Mouse (Mus musculus) hindbrain, embryonic 15.5 days (tissue): ENCODE data around the gene Apol8. TPM values are rescaled to one million over a fixed set of nuclear protein-coding genes. Genes with fewer than 3 reads are reported as not detected.

Experiments
- ATAC-seq: fragments of 200-750 bp; cut with Nextera tagmentation; 2 replicates; pipeline ENCODE4 v1.8.0; 2017; ENCODE audit warnings: low read depth, moderate number of reproducible peaks, moderate TSS enrichment; ENCODE audit not compliant: low FRiP score
- H3K27ac ChIP-seq: fragments of 300-500 bp; sonication (generic); replicated peaks from 2 replicates; pipeline ENCODE4 v1.5.1; 2015; ENCODE audit warnings: mild to moderate bottlenecking, inconsistent platforms
- H3K27me3 ChIP-seq: fragments of 300-500 bp; sonication (generic); 2 replicates; pipeline ENCODE4 v1.6.1; 2015; ENCODE audit warnings: control low read depth, inconsistent platforms
- H3K36me3 ChIP-seq: fragments of 300-500 bp; sonication (generic); 2 replicates; pipeline ENCODE4 v1.6.1; 2015; ENCODE audit warnings: control low read depth, inconsistent platforms
- H3K4me1 ChIP-seq: fragments of 300-500 bp; sonication (generic); replicated peaks from 2 replicates; pipeline ENCODE4 v1.6.1; 2015; ENCODE audit warnings: control low read depth, inconsistent platforms
- H3K4me2 ChIP-seq: fragments of 300-500 bp; sonication (generic); 2 replicates; pipeline ENCODE4 v1.6.1; 2015; ENCODE audit warnings: moderate library complexity, mild to moderate bottlenecking, inconsistent platforms
- H3K4me3 ChIP-seq: fragments of 300-500 bp; sonication (generic); 2 replicates; pipeline ENCODE4 v1.5.1; 2015; ENCODE audit warnings: mild to moderate bottlenecking, inconsistent platforms
- H3K9ac ChIP-seq: fragments of 300-500 bp; sonication (generic); 2 replicates; pipeline ENCODE4 v1.6.1; 2015; ENCODE audit warnings: inconsistent platforms
- H3K9me3 ChIP-seq: fragments of 300-500 bp; sonication (generic); 2 replicates; pipeline ENCODE4 v1.6.1; 2016; ENCODE audit warnings: control low read depth, inconsistent platforms
- WGBS: fragments of 180-500 bp; shearing (Covaris S2); methylation state at CpG from one replicate; pipeline ENCODE4 v1.1.7; 2015; 5-methylcytosine and 5-hydroxymethylcytosine counted together
- polyA plus RNA-seq: library from polyadenylated mRNA; unstranded; fragments of >200 nt; fragmentation: Nextera tagmentation; extraction: Ambion mirVana; gene quantifications from 2 replicates; pipeline ENCODE4 v1.2.1, GENCODE M21; 2015

Apol8 gene
- polyA plus RNA-seq, result 0.22 and 0.25 TPM in 2 replicates

GRCm38 (mm10) chr15:77756848-77757247, at the start of gene Apol8:
TSS of gene Apol8 (minus strand) at chr15:77757003.
- H3K4me1 ChIP-seq, result no peaks in the 10 kb centered on the region
- H3K4me3 ChIP-seq, result no peak within 1 kb of the TSS
- H3K9ac ChIP-seq, result no peak within 1 kb of the TSS
- 0 out of 2 replicates have a peak within 1 kb of the TSS, but pooled peaks have one; percentile 5 for H3K4me2 ChIP-seq
- 0 out of 2 replicates have a peak, but pooled peaks cover 6% of the 10 kb centered on the region for H3K36me3 ChIP-seq
- no peaks in the 10 kb centered on the region for H3K27me3 ChIP-seq
- ATAC-seq, result no peak
- no peaks in the 10 kb centered on the region for H3K9me3 ChIP-seq
- 11% methylated on average over 9 of the region's 9 CpGs for WGBS
- H3K27ac ChIP-seq, result no peak within 1 kb of the TSS

DNA sequence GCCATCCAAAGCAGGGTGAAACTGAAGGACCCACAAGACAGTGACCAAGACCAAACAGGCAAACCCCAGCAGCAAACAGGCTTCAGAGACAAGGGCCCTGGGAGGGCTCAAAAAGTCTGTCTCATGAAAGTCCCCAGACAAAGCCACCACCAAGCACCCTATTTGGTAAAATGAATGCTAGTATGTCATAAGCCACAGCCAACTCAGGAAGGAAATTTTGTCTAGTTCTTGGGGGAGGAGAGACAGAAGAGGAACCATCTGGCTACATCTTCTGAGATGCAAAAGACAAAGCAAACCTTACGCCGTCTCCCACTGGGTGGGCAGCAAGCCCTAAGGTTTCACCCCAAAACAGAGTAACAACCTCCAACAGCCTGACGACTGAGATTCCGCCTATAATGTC, 48.9 kb upstream of the Apol8 start:
- Histone ChIP-seq H3K27ac (no peak overlapping the region), H3K27me3 (no peaks in the 10 kb centered on the region), H3K36me3 (peaks cover 15% of the 10 kb centered on the region; the same call in 1 of the 2 replicates), H3K9ac (no peak overlapping the region), H3K4me1 (peaks cover 6% of the 10 kb centered on the region), H3K4me2 (no peak overlapping the region), H3K9me3 (no peaks in the 10 kb centered on the region), H3K4me3 (no peak overlapping the region)
- 86% methylated on average over 4 of the region's 4 CpGs for WGBS
- ATAC-seq, result no peak

DNA sequence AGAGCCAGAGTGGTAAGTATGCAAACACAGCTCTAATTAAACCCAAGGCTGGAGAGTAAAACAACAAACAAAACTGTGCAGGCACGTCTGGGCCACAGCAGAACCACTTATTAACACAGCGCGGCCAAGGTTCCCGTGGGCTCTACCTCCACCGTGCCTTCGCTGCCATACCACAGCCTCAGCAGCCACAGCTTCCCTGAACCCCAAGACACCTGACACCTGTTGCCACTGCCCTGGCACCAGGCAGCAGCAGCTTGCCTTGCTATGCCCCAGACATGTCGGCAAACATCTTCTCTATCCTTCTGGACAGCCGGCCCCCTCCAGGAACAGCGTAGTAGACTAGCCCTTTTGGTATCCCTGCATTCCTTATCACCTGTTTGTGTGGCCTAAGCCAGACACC, 48.1 kb upstream of the Apol8 start:
- 91% methylated on average over 9 of the region's 9 CpGs for WGBS
- Histone ChIP-seq H3K9me3 (no peaks in the 10 kb centered on the region), H3K27me3 (no peaks in the 10 kb centered on the region), H3K4me1 (no peaks in the 10 kb centered on the region), H3K27ac (no peak overlapping the region), H3K4me3 (no peak overlapping the region), H3K9ac (no peak overlapping the region), H3K4me2 (no peak overlapping the region), H3K36me3 (peaks cover 15% of the 10 kb centered on the region; the same call in 1 of the 2 replicates)
- ATAC-seq, result no peak

- ATAC-seq, result no peak
- H3K4me3 ChIP-seq, result no peak overlapping the region
- 96% methylated on average over 6 of the region's 6 CpGs for WGBS
Observed at GRCm38 (mm10) chr15:77804460-77804859, 47.7 kb upstream of the Apol8 start.

GRCm38 (mm10) chr15:77803747-77804146, 46.9 kb upstream of the Apol8 start:
- H3K4me3 ChIP-seq, result no peak overlapping the region
- WGBS, result 77% methylated on average over 3 of the region's 3 CpGs
- no peak overlapping the region for H3K4me2 ChIP-seq
- H3K9ac ChIP-seq, result no peak overlapping the region
- H3K9me3 ChIP-seq, result no peaks in the 10 kb centered on the region
- H3K27me3 ChIP-seq, result no peaks in the 10 kb centered on the region
- H3K36me3 ChIP-seq, result peaks cover 15% of the 10 kb centered on the region; the same call in 1 of the 2 replicates
- H3K4me1 ChIP-seq, result peaks cover 7% of the 10 kb centered on the region; the same call in 1 of the 2 replicates
- ATAC-seq, result 0 out of 2 replicates have a peak, but pooled peaks have one; percentile 8
- no peak overlapping the region for H3K27ac ChIP-seq

More at GRCm38 (mm10) chr15:77804460-77804859, 47.7 kb upstream of the Apol8 start:
- no peaks in the 10 kb centered on the region for H3K9me3 ChIP-seq
- no peak overlapping the region for H3K27ac ChIP-seq
- peaks cover 15% of the 10 kb centered on the region; the same call in 1 of the 2 replicates for H3K36me3 ChIP-seq
- no peaks in the 10 kb centered on the region for H3K27me3 ChIP-seq
- H3K4me1 ChIP-seq, result no peaks in the 10 kb centered on the region
- no peak overlapping the region for H3K9ac ChIP-seq
- no peak overlapping the region for H3K4me2 ChIP-seq

DNA sequence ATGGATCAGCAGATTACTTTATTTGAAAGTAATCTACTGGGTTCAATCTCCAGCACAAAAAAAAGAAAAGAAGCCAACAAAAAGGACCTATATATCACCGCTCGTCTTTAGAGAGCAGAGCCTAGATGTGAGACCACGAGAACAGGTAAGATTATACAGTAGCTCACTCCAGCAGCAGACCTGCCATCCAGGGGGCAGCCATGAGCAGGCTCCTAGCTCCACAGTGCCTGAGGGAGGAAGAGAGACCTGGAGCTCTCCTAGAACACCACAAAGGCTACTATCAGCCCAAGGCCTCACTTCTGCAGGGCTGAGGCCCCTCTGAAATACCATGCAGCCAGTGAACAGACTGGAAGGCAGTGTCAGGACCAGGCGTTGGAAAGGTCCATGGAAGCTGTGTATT, 46.2 kb upstream of the Apol8 start:
- Histone ChIP-seq H3K27me3 (no peaks in the 10 kb centered on the region), H3K27ac (no peak overlapping the region), H3K4me1 (peaks cover 14% of the 10 kb centered on the region), H3K4me2 (no peak overlapping the region), H3K36me3 (peaks cover 14% of the 10 kb centered on the region; the same call in 1 of the 2 replicates), H3K9ac (no peak overlapping the region), H3K9me3 (no peaks in the 10 kb centered on the region), H3K4me3 (no peak overlapping the region)
- ATAC-seq, result no peak
- WGBS, result 91% methylated on average over 4 of the region's 4 CpGs

- H3K36me3 ChIP-seq, result 0 out of 2 replicates have a peak, but pooled peaks cover 1% of the 10 kb centered on the region
- 0 out of 2 replicates have a peak overlapping the region, but pooled peaks have one; percentile 40 for H3K27ac ChIP-seq
- 87% methylated on average over 4 of the region's 4 CpGs for WGBS
Observed at GRCm38 (mm10) chr15:77801188-77801587, 44.4 kb upstream of the Apol8 start.

GRCm38 (mm10) chr15:77800511-77800910, 43.7 kb upstream of the Apol8 start:
- no peak overlapping the region; the same call in 1 of the 2 replicates for H3K27ac ChIP-seq
- H3K27me3 ChIP-seq, result no peaks in the 10 kb centered on the region
- no peak overlapping the region for H3K4me2 ChIP-seq
- no peak overlapping the region for H3K9ac ChIP-seq
- no peaks in the 10 kb centered on the region for H3K9me3 ChIP-seq
- H3K4me3 ChIP-seq, result no peak overlapping the region
- ATAC-seq, result no peak
- H3K4me1 ChIP-seq, result peaks cover 17% of the 10 kb centered on the region
- H3K36me3 ChIP-seq, result no peaks in the 10 kb centered on the region

More at GRCm38 (mm10) chr15:77801188-77801587, 44.4 kb upstream of the Apol8 start:
- Histone ChIP-seq H3K4me2 (no peak overlapping the region), H3K9me3 (no peaks in the 10 kb centered on the region), H3K4me1 (peaks cover 17% of the 10 kb centered on the region), H3K4me3 (no peak overlapping the region), H3K9ac (no peak overlapping the region), H3K27me3 (no peaks in the 10 kb centered on the region)
- no peak for ATAC-seq

DNA sequence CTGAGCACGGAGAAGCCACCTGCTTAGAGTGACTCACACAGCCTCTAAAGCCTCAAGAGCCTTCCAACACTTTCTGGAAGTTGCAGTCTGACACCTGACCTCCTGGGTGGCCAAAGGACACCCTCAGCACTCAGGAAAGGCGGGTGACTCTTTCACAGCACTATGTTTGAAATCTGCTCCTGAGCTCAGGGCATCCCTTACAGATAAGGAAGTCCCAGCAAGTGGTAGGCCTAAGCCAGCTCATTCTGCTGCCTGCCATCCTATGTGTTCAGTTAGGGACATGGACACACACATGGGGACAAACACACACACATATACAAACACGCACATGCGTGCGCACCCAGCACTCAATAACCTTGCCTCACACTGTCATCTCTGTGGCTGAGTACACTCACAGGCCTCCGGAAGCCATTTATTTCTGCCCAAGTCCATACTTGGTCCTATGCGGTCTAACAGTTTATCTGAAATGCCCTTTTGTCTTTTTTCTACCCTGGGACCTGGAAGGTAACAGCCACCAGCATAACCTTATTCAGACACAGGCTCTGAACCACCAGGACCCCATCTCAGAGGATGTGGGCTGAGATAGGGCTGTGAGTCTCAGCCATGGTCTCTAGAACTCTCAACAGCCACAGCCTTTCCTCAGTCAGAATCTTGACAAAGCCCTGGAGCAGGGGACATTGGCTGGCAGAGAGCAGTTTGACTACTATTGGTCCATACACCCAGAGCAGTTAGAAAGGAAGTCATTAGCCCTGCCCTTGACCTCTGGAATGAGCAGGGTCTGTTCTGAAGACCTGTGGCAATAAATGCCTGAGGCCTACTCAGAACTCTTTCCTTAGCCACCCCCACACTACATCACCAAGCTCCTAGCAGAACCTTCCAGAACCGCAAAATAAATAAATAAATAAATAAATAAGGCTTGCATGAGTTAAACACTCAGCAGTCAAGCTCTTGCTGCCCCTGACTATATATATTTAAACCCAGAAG, 43.0 kb upstream of the Apol8 start:
- no peak overlapping the region for H3K9ac ChIP-seq
- no peaks in the 10 kb centered on the region for H3K27me3 ChIP-seq
- 87% methylated on average over 8 of the region's 8 CpGs for WGBS
- ATAC-seq, result no peak
- no peak overlapping the region for H3K4me2 ChIP-seq
- no peaks in the 10 kb centered on the region for H3K9me3 ChIP-seq
- H3K36me3 ChIP-seq, result no peaks in the 10 kb centered on the region
- H3K4me3 ChIP-seq, result no peak overlapping the region
- peaks cover 17% of the 10 kb centered on the region for H3K4me1 ChIP-seq
- peak overlapping the region; percentile 73 for H3K27ac ChIP-seq

DNA sequence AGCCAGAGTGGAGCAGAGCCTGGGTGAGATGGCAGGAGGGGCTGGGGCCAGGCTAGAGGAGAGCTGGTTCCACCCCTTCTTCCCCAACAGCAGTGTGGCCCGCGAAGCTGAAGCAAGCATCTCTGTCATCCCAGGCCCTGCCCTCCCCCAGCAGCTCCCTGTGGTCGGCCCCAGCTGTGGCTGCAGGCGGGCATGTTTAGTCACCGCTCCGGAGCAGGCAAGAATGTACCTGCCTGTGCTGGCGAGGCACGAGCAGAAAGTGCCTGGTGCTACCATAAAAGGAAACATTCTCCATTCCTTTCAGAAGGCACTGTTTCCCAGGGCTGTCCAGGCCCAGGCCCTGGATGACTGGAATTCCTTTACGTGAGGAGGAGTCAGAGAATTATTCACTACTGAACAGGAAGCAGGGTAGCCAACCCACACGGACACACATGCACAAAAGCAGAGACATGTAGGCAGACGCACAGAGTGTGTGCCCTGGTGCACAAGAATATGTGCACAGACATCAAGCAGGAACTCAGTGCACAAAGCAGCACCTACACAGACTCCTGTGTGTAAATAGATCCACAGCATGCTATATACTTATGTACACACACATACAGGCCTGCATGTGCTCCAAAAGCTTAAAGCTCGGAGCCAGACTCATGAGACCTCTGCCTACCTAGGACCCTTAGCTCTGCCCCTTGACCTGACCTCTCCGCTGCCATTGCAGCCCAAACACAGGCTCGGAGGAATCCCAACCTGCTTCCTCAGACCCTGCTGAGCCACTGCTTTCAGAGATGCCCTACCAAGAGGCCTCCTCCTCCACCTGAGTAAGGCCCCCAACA, 42.1 kb upstream of the Apol8 start:
- peak overlapping the region; percentile 73 for H3K27ac ChIP-seq
- WGBS, result 28% methylated on average over 14 of the region's 14 CpGs
- H3K4me3 ChIP-seq, result no peak overlapping the region
- H3K27me3 ChIP-seq, result no peaks in the 10 kb centered on the region
- no peak overlapping the region for H3K4me2 ChIP-seq
- ATAC-seq, result 0 out of 2 replicates have a peak, but pooled peaks have one; percentile 46
- H3K9me3 ChIP-seq, result no peaks in the 10 kb centered on the region
- peaks cover 17% of the 10 kb centered on the region for H3K4me1 ChIP-seq
- H3K9ac ChIP-seq, result peak overlapping the region; percentile 16; the same call in 1 of the 2 replicates
- no peaks in the 10 kb centered on the region for H3K36me3 ChIP-seq

DNA sequence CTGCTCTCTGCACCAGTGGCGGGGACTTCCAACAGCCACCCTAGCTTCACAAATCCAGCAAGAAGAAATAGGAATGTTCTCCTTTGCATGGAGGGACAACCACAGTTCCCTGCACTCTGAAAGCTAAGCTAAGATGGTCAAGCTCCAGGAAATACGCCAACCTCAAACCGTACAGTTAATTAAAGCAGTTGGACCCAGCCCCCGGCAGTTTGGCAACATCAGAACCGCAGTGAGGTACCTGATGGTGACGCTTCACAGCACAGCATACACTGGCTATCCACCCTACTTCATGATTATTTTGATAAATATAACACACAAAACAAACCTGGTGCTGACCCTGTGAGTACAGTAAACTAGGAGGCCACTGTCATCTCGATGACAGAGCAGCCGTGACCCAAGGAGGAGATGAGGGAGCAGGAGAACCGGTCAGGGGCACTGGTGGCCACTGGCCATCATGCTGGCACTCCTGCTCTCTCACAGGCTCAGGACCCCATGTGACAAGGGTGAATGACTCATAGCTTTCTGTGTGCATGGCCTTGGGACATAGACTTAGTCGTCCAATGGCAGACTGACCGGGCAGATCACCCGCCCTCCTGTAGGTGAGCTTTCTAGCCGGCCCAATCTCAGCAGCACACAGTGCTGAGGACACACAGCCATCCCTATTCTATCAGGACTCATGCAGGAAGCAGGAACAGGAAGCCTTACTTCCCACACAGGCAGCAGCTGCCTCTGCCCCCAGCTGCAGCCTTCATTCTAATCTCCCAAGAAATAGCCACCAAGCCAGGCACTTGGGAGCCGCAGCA, 41.0 kb upstream of the Apol8 start:
- H3K4me1 ChIP-seq, result peaks cover 17% of the 10 kb centered on the region
- no peak overlapping the region for H3K9ac ChIP-seq
- no peaks in the 10 kb centered on the region for H3K27me3 ChIP-seq
- H3K36me3 ChIP-seq, result no peaks in the 10 kb centered on the region
- WGBS, result 81% methylated on average over 14 of the region's 14 CpGs
- H3K9me3 ChIP-seq, result no peaks in the 10 kb centered on the region
- H3K27ac ChIP-seq, result peak overlapping the region; percentile 73
- no peak overlapping the region for H3K4me3 ChIP-seq
- no peak for ATAC-seq
- H3K4me2 ChIP-seq, result no peak overlapping the region
